Comparison of ENCODE assay signal across 12 mouse cellular contexts in the genomic region with DNA sequence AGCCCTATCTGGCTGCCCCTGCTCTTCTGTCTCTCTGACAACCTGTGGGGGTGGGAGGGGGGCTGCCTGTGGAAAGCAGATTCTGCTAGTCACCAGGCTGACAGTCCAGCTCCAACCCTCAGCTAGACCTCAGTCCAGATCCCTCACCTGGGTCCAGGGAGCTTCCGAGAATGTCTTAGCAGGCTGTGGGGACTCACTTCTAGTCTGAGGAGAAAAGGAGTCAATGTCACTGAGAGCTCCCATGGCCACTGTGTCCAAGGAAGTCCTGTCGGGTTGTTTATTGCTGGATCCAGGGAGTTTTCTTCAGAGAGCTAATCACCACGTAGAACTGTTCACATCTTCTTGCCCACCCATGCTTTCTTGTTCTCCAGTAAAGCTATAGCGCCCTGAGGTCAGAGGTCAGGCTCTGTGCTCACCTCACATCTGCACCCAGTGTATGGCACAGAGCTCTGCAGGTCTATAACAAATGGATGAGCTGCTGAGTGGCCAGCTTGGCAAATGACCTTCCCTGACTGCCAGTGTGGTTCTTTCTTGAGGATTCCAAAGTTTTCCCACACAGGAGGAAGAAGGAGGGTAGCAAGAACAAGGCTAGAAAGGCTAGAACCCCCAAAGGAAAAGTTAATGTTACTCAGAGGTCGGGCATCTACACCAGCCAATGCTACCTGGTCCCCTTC. TPM values are rescaled to one million over a fixed set of nuclear protein-coding genes. Genes with fewer than 3 reads are reported as not detected.
DNase-seq lines count a peak whose midpoint lies in the region; ATAC-seq and TF ChIP-seq lines count a peak whose summit lies in the region.
"Had no signal": no experiment of that assay in that cellular context is flagged by ENCODE, and none has a peak within 500 bp of the region (broad histone marks: within the 10 kb centered on the region; RNA-seq: fewer than 3 reads in every experiment).

No protein-coding gene starts in this region.

- H3K27me3 ChIP-seq in heart, embryonic 13.5 days (replicated peaks): no peaks in the 10 kb centered on the region
- H3K27me3 ChIP-seq in neural tube, embryonic 11.5 days (ENCODE audit: control insufficient read depth, insufficient read depth, low read length): no peaks in the 10 kb centered on the region
- H3K27me3 ChIP-seq in liver, embryonic 16.5 days (ENCODE audit: control insufficient read depth, insufficient read depth, low read depth, low read length): peaks cover 15% of the 10 kb centered on the region
- H3K27me3 ChIP-seq: stomach, embryonic 15.5 days had no signal

- H3K9ac ChIP-seq in heart, embryonic 13.5 days: peak overlapping the region; percentile 77; the same call in 1 of the 2 replicates
- no peak overlapping the region for H3K9ac ChIP-seq in neural tube, embryonic 11.5 days (ENCODE audit: low read length)
- H3K9ac ChIP-seq in liver, embryonic 16.5 days (ENCODE audit: low read depth, low read length): no peak overlapping the region
- H3K9ac ChIP-seq: stomach, embryonic 15.5 days had no signal

- no peak overlapping the region for H3K4me3 ChIP-seq in heart, embryonic 13.5 days
- no peak overlapping the region for H3K4me3 ChIP-seq in neural tube, embryonic 11.5 days (ENCODE audit: low read depth, low read length)
- no peak overlapping the region for H3K4me3 ChIP-seq in embryonic fibroblast, embryonic 13.5 days (ENCODE audit: insufficient read depth, low read length)
- no peak overlapping the region for H3K4me3 ChIP-seq in liver, embryonic 16.5 days (ENCODE audit: low read depth, low read length)
- H3K4me3 ChIP-seq: stomach, embryonic 15.5 days had no signal

- DNase-seq in heart, postnatal 36 days: no peak
- DNase-seq in neural tube, embryonic 11.5 days (ENCODE audit: low spot score): peak; percentile 5
- no peak for DNase-seq in neural tube, embryonic 10.5 days (ENCODE audit: extremely low spot score, low spot score)
- no peak for DNase-seq in B cell, adult 2 months
- DNase-seq in frontal cortex, postnatal 36 days (ENCODE audit: low spot score in 2 of 2): no peak
- DNase-seq: cerebellum, postnatal 25 days; kidney, postnatal 4 days; right cerebral cortex, adult 18-20 months had no signal

- intact Hi-C loops in heart, postnatal 36 days (cut with DNase I): no loop called here

- peak overlapping the region; percentile 69 for H3K4me2 ChIP-seq in heart, embryonic 13.5 days
- no peak overlapping the region for H3K4me2 ChIP-seq in neural tube, embryonic 11.5 days (ENCODE audit: low read depth)
- H3K4me2 ChIP-seq in liver, embryonic 16.5 days (ENCODE audit: low read depth, low read length): peak overlapping the region; percentile 83; the same call in 1 of the 2 replicates

- H3K36me3 ChIP-seq in heart, embryonic 13.5 days: peaks cover 18% of the 10 kb centered on the region; the same call in 1 of the 2 replicates
- peaks cover 3% of the 10 kb centered on the region; the same call in 1 of the 2 replicates for H3K36me3 ChIP-seq in neural tube, embryonic 11.5 days (ENCODE audit: control insufficient read depth, insufficient read depth, low read length)
- H3K36me3 ChIP-seq in liver, embryonic 16.5 days (ENCODE audit: control insufficient read depth, insufficient read depth): no peaks in the 10 kb centered on the region
- H3K36me3 ChIP-seq: stomach, embryonic 15.5 days had no signal

- H3K9me3 ChIP-seq in heart, embryonic 13.5 days: no peaks in the 10 kb centered on the region
- H3K9me3 ChIP-seq in neural tube, embryonic 11.5 days (ENCODE audit: control insufficient read depth, low read length): no peaks in the 10 kb centered on the region
- no peaks in the 10 kb centered on the region for H3K9me3 ChIP-seq in liver, embryonic 16.5 days (replicated peaks; ENCODE audit: control insufficient read depth, low read length)
- H3K9me3 ChIP-seq: stomach, embryonic 15.5 days had no signal

- TF ChIP-seq POLR2A in embryonic fibroblast, embryonic 13.5 days (IDR thresholded peaks at IDR 0.05; ENCODE audit: low read depth, low read length): no peak

- peak overlapping the region; percentile 80 for H3K27ac ChIP-seq in heart, embryonic 13.5 days (replicated peaks)
- H3K27ac ChIP-seq in neural tube, embryonic 11.5 days (ENCODE audit: low read depth, low read length): no peak overlapping the region
- peak overlapping the region; percentile 83 for H3K27ac ChIP-seq in embryonic fibroblast, embryonic 13.5 days (ENCODE audit: insufficient read depth, low read length)
- H3K27ac ChIP-seq in liver, embryonic 16.5 days (ENCODE audit: low read length): peak overlapping the region; percentile 20; the same call in 1 of the 2 replicates

- peaks cover 88% of the 10 kb centered on the region for H3K4me1 ChIP-seq in heart, embryonic 13.5 days
- peaks cover 44% of the 10 kb centered on the region for H3K4me1 ChIP-seq in neural tube, embryonic 11.5 days (ENCODE audit: control insufficient read depth, insufficient read depth, low read length)
- H3K4me1 ChIP-seq in embryonic fibroblast, embryonic 13.5 days (ENCODE audit: control insufficient read depth, insufficient read depth, low read length): peaks cover 44% of the 10 kb centered on the region
- peaks cover 64% of the 10 kb centered on the region for H3K4me1 ChIP-seq in liver, embryonic 16.5 days (ENCODE audit: control insufficient read depth, low read depth, low read length)

- ATAC-seq in heart, embryonic 13.5 days (ENCODE audit: extremely low read depth, insufficient number of reproducible peaks, low FRiP score, low TSS enrichment): no peak
- ATAC-seq in neural tube, embryonic 11.5 days (ENCODE audit: insufficient read depth, low FRiP score, low TSS enrichment): no peak
- no peak for ATAC-seq in liver, embryonic 16.5 days (ENCODE audit: low read depth)

- no peak for TF ChIP-seq CTCF in embryonic fibroblast, embryonic 13.5 days (IDR thresholded peaks at IDR 0.05; ENCODE audit: borderline replicate concordance, insufficient read depth, low read length)

- WGBS in heart, embryonic 13.5 days: 61% methylated on average over 5 of the region's 5 CpGs
- WGBS in neural tube, embryonic 11.5 days: 63% methylated on average over 5 of the region's 5 CpGs
- 50% methylated on average over 5 of the region's 5 CpGs for WGBS in liver, embryonic 16.5 days (ENCODE audit: insufficient replicate concordance)

RNA-seq across cellular contexts. Expression of gene Hdac7, which starts 17.6 kb away (rescaled TPM):
- polyA plus RNA-seq in heart, embryonic 13.5 days (2015; fragmentation: Nextera tagmentation; extraction: Ambion mirVana): 23.4 and 23.7 TPM in 2 replicates
- total RNA-seq in heart, postnatal 36 days (2021): 10 to 100 TPM; 26.9 to 37.1 TPM
- 21.0 and 23.2 TPM in 2 replicates for polyA plus RNA-seq in neural tube, embryonic 11.5 days (2014; fragmentation: Nextera tagmentation; extraction: Ambion mirVana)
- 51.8 and 60.1 TPM in 2 replicates for polyA plus RNA-seq in embryonic fibroblast, embryonic 13.5 days (2011; ENCODE audit: insufficient read length, low read depth, missing spikeins)
- polyA plus RNA-seq in liver, embryonic 16.5 days (2015; fragmentation: Nextera tagmentation; extraction: Ambion mirVana): 4.7 and 5.8 TPM in 2 replicates

RNA-seq across cellular contexts. Expression of gene Slc48a1, which starts 48.4 kb away (rescaled TPM):
- 70.2 and 70.8 TPM in 2 replicates for polyA plus RNA-seq in heart, embryonic 13.5 days (2015; fragmentation: Nextera tagmentation; extraction: Ambion mirVana)
- total RNA-seq in heart, postnatal 36 days (2021): 10 to 100 TPM; 73.3 to 84.1 TPM
- 29.2 and 29.3 TPM in 2 replicates for polyA plus RNA-seq in neural tube, embryonic 11.5 days (2014; fragmentation: Nextera tagmentation; extraction: Ambion mirVana)
- polyA plus RNA-seq in embryonic fibroblast, embryonic 13.5 days (2011; ENCODE audit: insufficient read length, low read depth, missing spikeins): 136 and 167 TPM in 2 replicates
- polyA plus RNA-seq in liver, embryonic 16.5 days (2015; fragmentation: Nextera tagmentation; extraction: Ambion mirVana): 98.9 and 103 TPM in 2 replicates

RNA-seq across cellular contexts. Expression of gene Rapgef3, which starts 59.0 kb away (rescaled TPM):
- polyA plus RNA-seq in heart, embryonic 13.5 days (2015; fragmentation: Nextera tagmentation; extraction: Ambion mirVana): 22.1 and 25.4 TPM in 2 replicates
- total RNA-seq in heart, postnatal 36 days (2021): 10 to 100 TPM; 25.4 to 27.4 TPM
- polyA plus RNA-seq in neural tube, embryonic 11.5 days (2014; fragmentation: Nextera tagmentation; extraction: Ambion mirVana): 3.5 and 6.0 TPM in 2 replicates
- 6.6 and 10.8 TPM in 2 replicates for polyA plus RNA-seq in embryonic fibroblast, embryonic 13.5 days (2011; ENCODE audit: insufficient read length, low read depth, missing spikeins)
- 1.6 and 2.1 TPM in 2 replicates for polyA plus RNA-seq in liver, embryonic 16.5 days (2015; fragmentation: Nextera tagmentation; extraction: Ambion mirVana)
